Mouse (Mus musculus) cerebellum, adult 8-10 months (tissue): ENCODE measurements at regions not wholly inside any gene's neighbourhood (a gene's known extent, or its start where the extent isn't known, plus 50 kb on each side); places are given as distances from the start of the nearest gene placed in this dataset.

Source experiments
- DNase-seq: peaks from one replicate; pipeline ENCODE4 v3.0.0; 2022

DNA sequence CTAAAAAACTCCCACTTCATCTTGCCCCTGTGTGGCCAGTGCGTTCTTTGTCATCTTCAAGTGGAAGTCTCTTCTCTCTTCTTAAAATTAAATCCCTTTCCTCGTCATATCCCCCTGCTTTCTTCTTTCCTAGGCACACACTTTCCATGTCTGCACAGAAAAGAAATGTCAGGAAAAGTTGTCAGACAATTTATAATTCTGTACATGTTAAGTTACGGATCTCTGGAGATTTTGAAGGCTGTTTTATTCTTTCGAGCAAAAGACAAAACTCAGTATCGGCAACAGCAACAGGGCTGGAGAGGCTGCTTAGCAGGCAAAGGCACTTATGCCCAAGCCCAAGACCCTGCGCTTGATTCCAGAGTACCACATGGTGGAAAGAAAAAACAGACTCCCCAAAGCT, 790.1 kb upstream of the Car8 start:
- no peak for DNase-seq

- peak; percentile 48 for DNase-seq
Observed at GRCm38 (mm10) chr4:9028475-9028874, 789.6 kb upstream of the Car8 start.

DNA sequence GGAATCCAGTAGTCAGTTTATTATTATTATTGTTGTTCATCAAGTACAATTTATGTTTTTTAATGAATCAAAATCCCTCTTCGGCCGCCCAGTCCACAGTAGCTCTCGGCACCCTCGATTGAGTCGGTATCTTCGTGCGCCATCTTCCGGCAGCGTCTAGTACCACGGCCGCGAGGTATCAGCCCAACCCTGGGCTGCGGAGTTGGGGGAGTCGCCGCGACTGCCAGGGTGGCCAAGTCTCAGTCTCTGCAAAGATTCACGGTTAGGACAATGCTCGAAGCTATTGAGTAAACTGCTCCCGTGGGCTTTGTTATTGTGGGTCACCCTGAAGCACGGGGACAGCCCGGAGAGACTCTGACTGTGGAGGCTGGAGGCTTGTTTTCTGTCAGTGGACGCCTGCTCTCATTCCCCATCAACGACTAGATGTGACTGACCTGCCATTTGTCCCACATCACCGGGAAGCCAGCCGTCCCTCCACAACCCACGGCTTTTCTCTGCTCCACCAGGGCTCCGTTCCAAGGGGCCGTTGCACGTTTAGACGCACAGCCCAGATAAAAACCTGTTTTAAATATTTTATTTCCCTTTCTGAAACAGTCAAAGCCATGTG, 789.1 kb upstream of the Car8 start:
- DNase-seq: peak; percentile 95

DNA sequence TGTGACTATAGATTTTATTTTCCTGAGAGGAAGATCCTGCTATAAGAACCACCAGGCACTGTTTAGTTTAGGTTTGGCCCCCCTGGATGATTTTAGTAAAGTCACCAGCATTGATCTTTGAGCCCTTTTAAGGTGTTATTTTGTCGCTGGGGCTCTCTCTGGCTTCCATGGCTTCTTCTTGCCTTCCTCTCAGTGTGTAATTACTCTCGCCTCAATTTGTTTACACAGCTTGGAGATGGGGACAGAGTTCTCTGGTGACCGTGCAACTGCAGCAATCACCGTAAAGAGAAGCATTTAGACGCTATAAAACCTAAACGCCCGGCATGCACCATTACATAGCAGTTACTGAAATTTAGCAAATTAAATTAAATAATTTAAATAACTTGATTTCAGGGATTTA, 788.5 kb upstream of the Car8 start:
- DNase-seq: peak; percentile 40

DNA sequence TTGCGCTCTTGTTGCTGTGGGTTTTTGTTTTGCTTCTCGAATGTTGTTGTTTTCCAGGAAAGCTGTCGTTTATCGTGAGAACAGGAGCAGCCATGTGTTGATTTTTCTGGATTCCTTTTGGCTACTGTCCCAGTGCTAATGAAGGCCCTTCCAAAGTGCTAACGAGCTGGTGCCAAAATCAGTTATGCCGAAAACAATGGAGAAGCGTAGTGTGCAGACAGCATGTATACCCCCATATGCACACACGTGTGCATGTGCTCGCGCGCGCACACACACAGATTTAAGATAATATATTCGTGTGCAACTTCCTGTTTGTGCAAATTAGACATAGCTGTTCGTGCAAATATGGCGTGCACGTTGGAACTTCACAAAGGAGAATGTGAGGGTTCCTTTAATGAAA, 788.0 kb upstream of the Car8 start:
- peak; percentile 56 for DNase-seq

- no peak for DNase-seq
Observed at GRCm38 (mm10) chr4:9025821-9026470, 787.1 kb upstream of the Car8 start.

GRCm38 (mm10) chr4:9024216-9024925, 785.5 kb upstream of the Car8 start:
- peak; percentile 59 for DNase-seq

GRCm38 (mm10) chr4:9019241-9020110, 780.6 kb upstream of the Car8 start:
- peak; percentile 77 for DNase-seq

DNA sequence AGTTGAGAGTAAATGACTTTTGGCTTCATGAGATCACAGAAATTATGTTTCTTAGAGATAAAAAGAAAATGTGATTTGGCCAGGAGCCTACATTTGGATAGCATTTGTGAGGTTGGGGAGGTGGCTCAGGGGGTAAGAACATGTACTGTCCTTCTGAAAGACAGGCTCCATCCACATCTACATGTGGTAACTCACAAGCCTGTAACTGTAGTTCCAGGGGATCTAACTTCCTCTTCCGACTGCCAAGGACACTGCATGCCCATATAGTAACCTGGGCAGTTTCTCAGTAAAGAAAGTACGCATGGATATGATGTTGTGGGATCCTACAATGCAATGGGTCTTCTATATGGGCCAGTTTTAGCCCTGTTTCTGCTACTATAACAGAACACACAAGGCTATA, 779.4 kb upstream of the Car8 start:
- DNase-seq: no peak

DNA sequence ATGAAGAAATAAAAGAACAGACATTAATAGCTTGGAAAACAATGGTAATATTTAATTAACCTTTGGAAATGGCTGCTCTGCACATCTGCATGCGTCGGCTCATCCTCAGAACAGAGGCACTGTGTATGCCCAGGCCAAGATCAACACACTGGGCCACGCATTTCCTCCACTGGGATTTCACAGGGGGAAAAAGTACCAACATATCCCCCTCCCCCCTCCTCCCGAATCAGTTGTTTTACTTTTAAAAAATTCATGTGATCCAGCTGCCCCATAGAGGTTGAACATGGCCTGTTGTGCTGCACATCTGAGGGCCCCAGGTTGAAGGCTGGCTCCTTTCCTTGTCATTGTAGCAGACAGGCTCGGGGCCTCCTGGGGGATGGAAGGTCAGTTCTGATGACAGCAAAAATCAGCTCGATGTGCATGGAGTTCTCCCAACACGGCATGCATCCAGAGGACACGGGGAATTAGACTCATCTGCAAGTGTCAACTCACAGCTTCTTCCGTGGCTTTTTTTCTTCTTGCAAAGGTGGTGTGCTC, 777.7 kb upstream of the Car8 start:
- peak; percentile 34 for DNase-seq

DNA sequence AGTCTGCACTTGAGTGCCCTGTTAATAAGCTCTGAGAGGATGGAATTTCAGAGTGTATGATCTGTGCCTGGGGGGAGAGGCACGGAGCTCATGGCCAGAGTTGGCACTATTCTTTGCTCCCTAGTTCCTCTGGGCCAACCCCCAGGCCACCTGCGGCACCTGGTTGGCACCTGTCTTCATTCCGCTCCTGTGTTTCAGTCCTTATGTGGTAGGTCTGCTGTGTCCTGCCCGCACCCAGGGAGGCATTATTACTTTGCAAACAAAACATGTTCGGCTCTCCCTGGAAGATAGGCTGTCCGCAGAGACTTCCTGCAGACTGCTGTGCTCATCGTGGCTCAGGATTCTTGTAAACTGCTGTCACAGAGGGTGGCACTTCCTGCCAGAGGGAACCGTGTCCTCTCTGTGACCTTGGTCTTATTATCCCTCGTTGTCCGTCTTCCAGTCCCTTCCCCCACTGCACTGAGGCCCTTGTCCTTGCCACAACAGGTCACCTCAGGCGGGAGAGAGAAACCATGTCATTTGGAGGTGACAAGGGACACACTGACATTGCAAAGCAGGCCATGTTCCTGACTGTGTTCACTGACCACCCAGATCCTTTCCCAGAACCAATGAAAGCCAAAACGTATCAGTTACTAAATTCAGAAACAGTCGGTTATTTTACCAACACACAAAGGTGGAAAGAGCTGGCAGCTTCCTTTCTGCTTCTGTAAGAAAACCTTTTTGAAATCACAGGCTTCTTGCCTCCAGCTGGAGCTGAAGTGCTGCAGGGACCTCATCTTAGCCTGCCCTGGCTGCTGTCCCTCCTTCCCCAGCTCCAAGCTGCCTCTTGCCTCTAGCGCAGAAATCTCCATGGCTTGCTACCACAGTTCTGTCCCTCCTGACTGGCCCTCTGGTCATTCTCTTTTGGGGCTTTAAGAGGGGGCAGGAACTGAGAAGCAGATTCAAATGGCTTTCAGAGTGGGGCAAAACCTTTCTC, 777.0 kb upstream of the Car8 start:
- DNase-seq: peak; percentile 75

- DNase-seq: peak; percentile 44
Observed at GRCm38 (mm10) chr4:9014986-9015385, 776.1 kb upstream of the Car8 start.

DNA sequence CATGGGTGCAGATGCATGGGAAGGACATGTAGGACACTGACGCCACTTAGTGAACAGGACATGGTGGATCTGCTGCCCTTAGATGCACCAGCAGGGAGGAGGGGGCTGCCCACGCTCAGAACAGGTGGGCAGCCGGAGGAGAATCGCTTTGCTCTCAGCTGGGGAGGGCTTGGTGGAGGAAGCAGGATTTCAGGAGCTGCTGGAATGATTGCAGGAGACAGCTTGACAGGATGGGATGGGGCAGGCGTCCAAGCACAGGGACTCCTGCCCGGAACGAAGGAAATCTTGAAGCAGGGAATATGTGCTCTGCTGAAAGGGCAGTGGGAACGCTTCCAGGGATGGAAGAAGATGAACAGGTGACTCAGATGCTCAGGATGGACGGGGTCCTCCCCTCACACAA, 773.9 kb upstream of the Car8 start:
- DNase-seq: peak; percentile 96

DNA sequence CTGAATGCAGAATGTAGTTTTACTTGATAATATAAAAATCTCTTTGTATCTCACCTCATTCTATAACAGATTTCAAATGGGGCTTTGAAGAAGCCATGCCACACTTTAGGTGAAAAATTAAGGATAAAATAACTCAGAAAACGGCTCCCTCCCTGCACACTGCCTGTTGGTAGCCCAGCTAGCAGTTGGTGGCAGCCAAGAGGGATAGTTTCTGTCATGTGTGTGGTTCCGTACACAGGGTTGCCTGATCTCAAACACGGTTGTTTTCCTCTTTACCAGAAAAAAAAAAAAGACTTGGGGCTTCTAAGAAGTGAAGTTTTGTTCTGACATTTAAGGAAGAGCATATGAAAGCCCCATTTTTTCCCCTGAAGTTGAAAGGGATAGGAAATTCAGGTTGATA, 773.1 kb upstream of the Car8 start:
- DNase-seq: no peak

- no peak for DNase-seq
Observed at GRCm38 (mm10) chr4:9011129-9011518, 772.3 kb upstream of the Car8 start.

GRCm38 (mm10) chr4:9010381-9011128, 771.7 kb upstream of the Car8 start:
- DNase-seq: peak; percentile 67

GRCm38 (mm10) chr4:9009656-9010055, 770.8 kb upstream of the Car8 start:
- peak; percentile 28 for DNase-seq

DNA sequence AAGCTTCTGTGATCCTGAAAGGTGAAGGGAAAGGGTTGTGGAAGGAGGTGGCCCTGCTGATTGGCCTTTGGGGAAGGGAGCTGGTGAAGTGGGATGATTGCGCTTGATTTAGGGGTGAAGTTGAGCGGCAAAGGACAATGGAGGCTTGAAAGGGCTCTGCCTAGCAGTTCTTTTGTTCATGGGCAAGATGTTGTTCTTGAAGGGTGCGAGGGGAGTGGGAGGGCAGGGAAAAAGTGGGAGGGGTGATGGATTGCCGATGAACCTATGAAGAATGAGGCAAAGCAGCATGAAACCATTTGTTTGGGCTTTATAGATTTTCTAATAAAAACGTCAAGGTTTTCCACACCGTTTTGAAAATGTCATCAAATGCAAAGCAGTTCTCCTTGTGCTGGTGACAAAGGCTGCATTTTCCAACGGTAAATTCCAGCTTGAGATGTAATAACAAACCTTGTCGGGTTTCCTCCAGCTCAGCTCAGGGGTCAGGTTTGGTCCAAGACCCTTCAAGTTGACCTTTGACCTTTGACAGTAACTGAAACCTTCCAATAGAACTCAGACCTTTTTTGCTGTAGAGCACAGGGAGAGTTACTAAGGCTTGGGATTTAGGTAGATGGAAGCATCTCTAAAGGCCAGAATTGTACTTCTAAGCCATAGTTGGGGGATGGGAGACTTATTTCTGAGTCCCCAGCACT, 767.2 kb upstream of the Car8 start:
- DNase-seq: no peak

GRCm38 (mm10) chr4:9003891-9004290, 765.0 kb upstream of the Car8 start:
- no peak for DNase-seq

DNA sequence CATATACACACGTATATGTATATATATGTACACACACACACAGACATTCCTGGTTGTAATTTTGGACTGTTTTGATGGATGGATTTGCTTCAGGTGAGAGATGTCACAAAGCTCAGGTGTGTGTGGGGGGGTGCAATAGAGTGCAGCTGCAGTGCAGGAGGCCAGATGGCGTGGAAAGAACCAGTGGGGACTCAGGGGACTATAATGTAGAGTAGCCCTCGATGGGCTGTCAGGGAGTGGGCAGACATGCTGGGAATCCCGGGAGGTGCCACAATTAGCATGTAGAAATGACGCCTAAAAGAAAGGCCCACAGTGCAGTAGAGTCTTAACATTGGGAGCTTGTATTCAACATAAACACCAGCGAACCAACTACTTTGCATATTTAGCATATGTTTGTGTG, 763.5 kb upstream of the Car8 start:
- DNase-seq: no peak
